Mouse (Mus musculus) ES-E14 (cell line): ENCODE data around the gene Gria4.

Experiments used
- HCFC1 ChIP-seq: IDR thresholded peaks from 2 replicates; pipeline ENCODE4 v1.6.1; 2012; ENCODE audit warnings: low read length, inconsistent platforms, borderline replicate concordance; ENCODE audit not compliant: insufficient read depth
- ZC3H11A ChIP-seq: IDR thresholded peaks from 2 replicates; pipeline ENCODE4 v1.6.1; 2012; ENCODE audit warnings: low read depth, mild to moderate bottlenecking, inconsistent platforms, low read length, borderline replicate concordance
- ZNF384 ChIP-seq: IDR thresholded peaks from 2 replicates; pipeline ENCODE4 v1.6.1; 2012; ENCODE audit warnings: low read depth, low read length, inconsistent platforms

DNA sequence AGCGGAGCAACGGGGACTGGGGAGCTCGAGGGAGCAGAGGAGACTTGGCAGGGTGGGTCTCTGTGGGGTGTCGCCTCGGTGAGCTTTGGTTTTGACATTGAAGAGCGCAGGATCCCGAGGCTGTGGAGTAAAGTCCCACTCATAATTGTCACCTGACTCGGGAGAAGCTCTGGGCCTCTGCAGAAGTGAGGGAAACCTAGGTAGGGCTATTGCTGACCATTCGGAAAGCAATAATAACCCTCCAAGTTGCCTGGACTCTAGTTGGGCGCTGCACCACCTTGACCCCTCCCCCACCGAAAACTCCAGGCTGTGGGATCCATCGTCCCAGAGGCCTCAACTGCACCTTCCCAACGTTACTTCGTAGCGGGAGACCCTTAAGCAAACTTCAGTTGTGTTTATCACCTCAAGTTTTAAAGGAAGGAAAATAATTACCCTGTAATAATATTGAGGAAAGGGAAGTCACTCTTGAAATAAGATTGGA, 419.4 kb downstream of the Gria4 start:
- TF ChIP-seq HCFC1 (no peak), ZNF384 (no peak), ZC3H11A (no peak)
